Mouse (Mus musculus): ENCODE results near the gene Slc2a5.

DNA sequence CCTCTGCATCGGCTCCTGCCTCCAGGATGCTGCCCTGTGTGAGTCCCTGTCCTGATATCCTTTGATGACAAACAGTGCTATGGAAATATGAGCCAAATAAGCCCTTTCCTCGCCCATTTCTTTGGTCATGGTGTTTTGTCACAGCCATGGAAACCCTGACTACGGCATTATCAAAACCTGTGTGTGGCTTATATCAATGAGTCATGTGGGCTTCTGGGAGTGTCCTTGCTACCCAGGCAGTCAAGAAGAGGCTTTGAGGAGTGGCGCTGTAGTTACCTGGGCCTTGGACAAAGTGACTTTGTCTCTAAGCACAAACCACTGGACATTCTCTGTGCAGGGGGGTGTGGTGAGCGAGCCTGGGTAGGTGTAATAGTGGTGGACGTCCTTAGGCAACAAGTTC is 73.1 kb downstream of the Slc2a5 start:
- no peak for TF ChIP-seq CTCF (IDR thresholded peaks at IDR 0.05; ENCODE audit: low read depth)
- no peak for TF ChIP-seq EP300 (IDR thresholded peaks at IDR 0.05; ENCODE audit: low read depth)

Measured in liver, postnatal 0 days (tissue).